Mouse (Mus musculus): ENCODE results near the gene Gm49661. TPM values are rescaled to one million over a fixed set of nuclear protein-coding genes. Genes with fewer than 3 reads are reported as not detected.

Gm49661 gene
- polyA plus RNA-seq, 1 experiment from 2014 or later: not detected

GRCm38 (mm10) chr8:84979599-84980421 is 10.6 kb upstream of the Gm49661 start:
- peak overlapping the region; percentile 35 for H3K9ac ChIP-seq
- H3K27me3 ChIP-seq (ENCODE audit: control insufficient read depth, insufficient read depth, low read length): peaks cover 16% of the 10 kb centered on the region
- no peak overlapping the region for H3K27ac ChIP-seq
- peak; percentile 37 for ATAC-seq (ENCODE audit: low FRiP score)
- H3K4me2 ChIP-seq (replicated peaks): peak overlapping the region; percentile 97
- H3K36me3 ChIP-seq (replicated peaks; ENCODE audit: control insufficient read depth, insufficient read depth): 0 out of 2 replicates have a peak, but pooled peaks cover 6% of the 10 kb centered on the region
- no peaks in the 10 kb centered on the region for H3K9me3 ChIP-seq (ENCODE audit: control insufficient read depth, low read length)
- WGBS: under 1% methylated on average over 41 of the region's 42 CpGs
- peaks cover 48% of the 10 kb centered on the region for H3K4me1 ChIP-seq (replicated peaks; ENCODE audit: control insufficient read depth, insufficient read depth, low read length)
- peak overlapping the region; percentile 50 for H3K4me3 ChIP-seq (replicated peaks; ENCODE audit: low read length)
- peak; percentile 86 for DNase-seq (ENCODE audit: low spot score)

GRCm38 (mm10) chr8:84978248-84978940 is 9.2 kb upstream of the Gm49661 start, which contains the start of gene Junb:
TSS of gene Junb (minus strand) at chr8:84978718.
- no peaks in the 10 kb centered on the region for H3K9me3 ChIP-seq (ENCODE audit: control insufficient read depth, low read length)
- peak; percentile 45 for ATAC-seq (ENCODE audit: low FRiP score)
- H3K9ac ChIP-seq: peak within 1 kb of the TSS; percentile 60
- peak within 1 kb of the TSS; percentile 50 for H3K4me3 ChIP-seq (replicated peaks; ENCODE audit: low read length)
- peak within 1 kb of the TSS; percentile 48; the same call in 1 of the 2 replicates for H3K27ac ChIP-seq
- under 1% methylated on average over 63 of the region's 63 CpGs for WGBS
- DNase-seq (ENCODE audit: low spot score): peak; percentile 78
- peaks cover 19% of the 10 kb centered on the region for H3K36me3 ChIP-seq (replicated peaks; ENCODE audit: control insufficient read depth, insufficient read depth)
- peak within 1 kb of the TSS; percentile 97 for H3K4me2 ChIP-seq (replicated peaks)
- peaks cover 45% of the 10 kb centered on the region for H3K4me1 ChIP-seq (replicated peaks; ENCODE audit: control insufficient read depth, insufficient read depth, low read length)
- H3K27me3 ChIP-seq (ENCODE audit: control insufficient read depth, insufficient read depth, low read length): peaks cover 6% of the 10 kb centered on the region

GRCm38 (mm10) chr8:84977435-84978247 is 8.4 kb upstream of the Gm49661 start:
- H3K27me3 ChIP-seq (ENCODE audit: control insufficient read depth, insufficient read depth, low read length): peaks cover 6% of the 10 kb centered on the region
- peaks cover 45% of the 10 kb centered on the region for H3K4me1 ChIP-seq (replicated peaks; ENCODE audit: control insufficient read depth, insufficient read depth, low read length)
- ATAC-seq (ENCODE audit: low FRiP score) (no peak), DNase-seq (ENCODE audit: low spot score) (no peak)
- no peak overlapping the region; the same call in 1 of the 2 replicates for H3K27ac ChIP-seq
- H3K36me3 ChIP-seq (replicated peaks; ENCODE audit: control insufficient read depth, insufficient read depth): peaks cover 25% of the 10 kb centered on the region
- WGBS: 1% methylated on average over 58 of the region's 70 CpGs
- no peaks in the 10 kb centered on the region for H3K9me3 ChIP-seq (ENCODE audit: control insufficient read depth, low read length)
- peak overlapping the region; percentile 50 for H3K4me3 ChIP-seq (replicated peaks; ENCODE audit: low read length)
- peak overlapping the region; percentile 60 for H3K9ac ChIP-seq
- peak overlapping the region; percentile 97 for H3K4me2 ChIP-seq (replicated peaks)

GRCm38 (mm10) chr8:84976763-84977434 is 7.7 kb upstream of the Gm49661 start:
- H3K27ac ChIP-seq: no peak overlapping the region
- no peaks in the 10 kb centered on the region for H3K9me3 ChIP-seq (ENCODE audit: control insufficient read depth, low read length)
- 2% methylated on average over 25 of the region's 25 CpGs for WGBS
- peak overlapping the region; percentile 97 for H3K4me2 ChIP-seq (replicated peaks)
- peak overlapping the region; percentile 60 for H3K9ac ChIP-seq
- H3K4me1 ChIP-seq (replicated peaks; ENCODE audit: control insufficient read depth, insufficient read depth, low read length): peaks cover 45% of the 10 kb centered on the region
- peak overlapping the region; percentile 50 for H3K4me3 ChIP-seq (replicated peaks; ENCODE audit: low read length)
- no peak for ATAC-seq (ENCODE audit: low FRiP score)
- no peak for DNase-seq (ENCODE audit: low spot score)
- H3K36me3 ChIP-seq (replicated peaks; ENCODE audit: control insufficient read depth, insufficient read depth): peaks cover 33% of the 10 kb centered on the region
- peaks cover 6% of the 10 kb centered on the region for H3K27me3 ChIP-seq (ENCODE audit: control insufficient read depth, insufficient read depth, low read length)

DNA sequence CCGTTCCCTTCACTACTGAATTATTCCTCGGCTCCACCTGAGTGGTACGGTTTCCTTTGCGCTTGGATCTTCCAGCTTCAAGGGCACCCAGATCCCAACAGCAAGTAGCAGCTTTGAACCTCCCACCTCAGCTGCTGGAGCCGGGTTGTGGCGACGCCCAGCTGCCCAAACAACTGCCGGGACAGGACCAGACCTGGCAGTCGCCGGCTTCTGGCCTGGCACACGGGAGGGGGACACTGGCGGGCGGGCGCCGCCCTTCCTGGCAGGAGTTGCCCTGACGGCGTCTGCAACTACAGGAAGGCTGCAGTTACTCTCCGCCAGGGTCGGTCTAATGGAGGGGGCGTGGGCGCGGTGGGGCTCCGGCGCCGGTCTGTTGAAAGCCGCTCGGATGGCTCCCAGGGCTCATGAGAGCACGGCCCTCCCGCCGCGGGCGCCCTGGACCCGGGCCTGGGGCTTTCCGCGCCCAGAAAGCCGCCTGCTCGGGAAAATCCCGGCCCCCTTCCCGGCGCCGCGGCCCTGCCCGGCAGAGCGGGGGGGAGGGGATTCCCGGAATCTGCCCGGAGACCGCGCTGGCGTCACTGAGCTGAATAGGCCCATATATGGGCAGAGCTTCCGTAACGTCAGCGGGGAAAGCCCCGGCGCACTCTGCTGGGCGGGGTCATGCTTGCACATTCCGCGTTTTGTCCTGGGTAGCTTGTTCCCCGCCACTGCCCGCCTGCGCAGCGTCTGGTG is 7.0 kb upstream of the Gm49661 start:
- peak overlapping the region; percentile 60 for H3K9ac ChIP-seq
- peak overlapping the region; percentile 97 for H3K4me2 ChIP-seq (replicated peaks)
- peak overlapping the region; percentile 9; the same call in 1 of the 2 replicates for H3K27ac ChIP-seq
- DNase-seq (ENCODE audit: low spot score) (peak; percentile 92), ATAC-seq (ENCODE audit: low FRiP score) (peak; percentile 77)
- H3K4me1 ChIP-seq (replicated peaks; ENCODE audit: control insufficient read depth, insufficient read depth, low read length): peaks cover 44% of the 10 kb centered on the region
- H3K36me3 ChIP-seq (replicated peaks; ENCODE audit: control insufficient read depth, insufficient read depth): peaks cover 40% of the 10 kb centered on the region
- peak overlapping the region; percentile 50 for H3K4me3 ChIP-seq (replicated peaks; ENCODE audit: low read length)
- H3K9me3 ChIP-seq (ENCODE audit: control insufficient read depth, low read length): no peaks in the 10 kb centered on the region
- H3K27me3 ChIP-seq (ENCODE audit: control insufficient read depth, insufficient read depth, low read length): peaks cover 6% of the 10 kb centered on the region
- WGBS: under 1% methylated on average over 60 of the region's 61 CpGs

DNA sequence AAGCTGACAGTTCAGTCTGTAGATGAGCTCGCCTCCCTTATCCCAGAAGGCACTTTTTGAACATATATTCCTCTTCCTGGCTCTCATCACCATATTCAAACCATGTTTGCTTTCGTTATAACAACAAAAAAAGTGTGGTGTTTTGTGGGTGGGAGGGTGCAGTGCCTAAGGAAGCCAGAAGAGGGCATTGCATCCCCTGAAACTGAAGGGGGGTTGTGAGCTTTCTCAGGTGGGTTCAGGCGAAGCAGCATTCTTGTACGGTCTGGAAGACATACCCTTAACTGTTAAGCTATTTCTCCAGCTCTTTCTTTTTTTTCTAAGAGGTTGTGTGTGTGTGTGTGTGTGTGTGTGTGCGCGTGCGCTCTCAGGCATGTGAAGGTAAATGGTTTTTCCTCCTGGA is 6.2 kb upstream of the Gm49661 start:
- peaks cover 44% of the 10 kb centered on the region for H3K4me1 ChIP-seq (replicated peaks; ENCODE audit: control insufficient read depth, insufficient read depth, low read length)
- H3K27me3 ChIP-seq (ENCODE audit: control insufficient read depth, insufficient read depth, low read length): peaks cover 6% of the 10 kb centered on the region
- peaks cover 47% of the 10 kb centered on the region for H3K36me3 ChIP-seq (replicated peaks; ENCODE audit: control insufficient read depth, insufficient read depth)
- no peak overlapping the region; the same call in 1 of the 2 replicates for H3K4me3 ChIP-seq (replicated peaks; ENCODE audit: low read length)
- WGBS: 37% methylated on average over 7 of the region's 7 CpGs
- no peak for ATAC-seq (ENCODE audit: low FRiP score)
- no peak overlapping the region for H3K9ac ChIP-seq
- H3K9me3 ChIP-seq (ENCODE audit: control insufficient read depth, low read length): no peaks in the 10 kb centered on the region
- no peak for DNase-seq (ENCODE audit: low spot score)
- peak overlapping the region; percentile 97 for H3K4me2 ChIP-seq (replicated peaks)
- H3K27ac ChIP-seq: no peak overlapping the region

DNA sequence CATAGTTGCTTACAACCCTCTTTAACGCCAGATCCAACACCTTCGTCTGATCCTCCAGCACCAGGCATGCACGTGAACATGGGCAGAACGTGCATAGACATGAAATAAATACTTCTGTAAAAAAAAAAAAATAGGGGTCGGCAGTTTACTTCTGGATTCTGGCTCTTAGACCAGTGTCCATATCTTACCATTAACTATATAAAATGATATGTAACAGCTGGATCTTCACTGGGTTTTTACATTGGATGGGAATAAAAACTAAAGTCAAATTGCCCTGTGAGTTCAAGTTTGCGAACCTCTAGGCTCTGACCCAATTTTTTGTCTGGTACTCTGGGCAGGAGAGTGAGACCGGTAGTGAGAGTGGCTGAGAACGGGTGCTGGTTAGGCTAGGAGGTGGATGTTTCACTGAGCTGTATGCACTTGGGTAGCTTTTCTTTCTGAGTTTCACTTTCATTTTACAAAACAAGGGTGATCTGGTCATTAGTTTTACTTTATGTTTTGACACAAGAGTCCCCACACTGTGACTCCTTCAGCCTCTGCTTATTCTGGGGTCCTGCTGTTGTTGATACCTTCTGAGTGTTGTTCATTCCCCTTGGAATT is 5.4 kb upstream of the Gm49661 start:
- H3K27me3 ChIP-seq (ENCODE audit: control insufficient read depth, insufficient read depth, low read length): peaks cover 6% of the 10 kb centered on the region
- WGBS: 85% methylated on average over 8 of the region's 8 CpGs
- no peak overlapping the region for H3K27ac ChIP-seq
- H3K9me3 ChIP-seq (ENCODE audit: control insufficient read depth, low read length): no peaks in the 10 kb centered on the region
- H3K4me3 ChIP-seq (replicated peaks; ENCODE audit: low read length): no peak overlapping the region
- H3K9ac ChIP-seq: no peak overlapping the region
- peaks cover 47% of the 10 kb centered on the region for H3K36me3 ChIP-seq (replicated peaks; ENCODE audit: control insufficient read depth, insufficient read depth)
- no peak for ATAC-seq (ENCODE audit: low FRiP score)
- DNase-seq (ENCODE audit: low spot score): no peak
- peaks cover 38% of the 10 kb centered on the region for H3K4me1 ChIP-seq (replicated peaks; ENCODE audit: control insufficient read depth, insufficient read depth, low read length)
- no peak overlapping the region for H3K4me2 ChIP-seq (replicated peaks)

Data from hindbrain, embryonic 14.5 days (tissue).